16 mouse cellular contexts compared by ENCODE assay signal in the genomic region with DNA sequence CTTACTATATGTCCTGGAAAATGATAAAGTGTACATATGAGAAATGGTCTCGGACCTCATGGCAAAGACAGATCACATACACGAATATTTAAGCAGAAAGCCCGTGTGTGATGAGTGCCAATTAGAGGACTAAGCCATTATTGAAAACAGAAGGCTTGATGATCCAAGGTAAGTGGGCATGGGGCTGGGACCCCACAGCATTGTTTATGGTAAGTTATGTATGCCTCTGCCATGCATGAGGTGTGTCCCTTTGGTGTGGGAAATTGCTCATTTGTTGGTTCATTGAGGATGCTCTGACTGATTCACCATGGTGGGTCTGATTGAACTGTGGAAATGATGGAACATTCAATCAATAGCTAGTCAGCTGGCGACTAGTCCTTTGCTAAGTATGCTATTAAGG.
"Had no signal": no experiment of that assay in that cellular context is flagged by ENCODE, and none has a peak within 500 bp of the region (broad histone marks: within the 10 kb centered on the region; RNA-seq: fewer than 3 reads in every experiment).

No protein-coding gene starts in this region.

- H3K27ac ChIP-seq: neural tube, embryonic 13.5 days; neural tube, embryonic 15.5 days; stomach, embryonic 15.5 days; stomach, postnatal 0 days had no signal

- H3K36me3 ChIP-seq: neural tube, embryonic 13.5 days; neural tube, embryonic 15.5 days; stomach, embryonic 15.5 days had no signal

- H3K4me3 ChIP-seq: neural tube, embryonic 13.5 days; neural tube, embryonic 15.5 days; stomach, embryonic 15.5 days had no signal

- H3K4me2 ChIP-seq: neural tube, embryonic 13.5 days; neural tube, embryonic 15.5 days; stomach, embryonic 15.5 days had no signal

- DNase-seq: retina, postnatal 1 day; right cerebral cortex, adult 18-20 months; right cerebral cortex, postnatal 14 days; right cerebral cortex, postnatal 25 days; right cerebral cortex, postnatal 4 days; spleen, adult 18-20 months; thymus, adult 18-20 months; thymus, adult 2 months; thymus, postnatal 14 days; thymus, postnatal 25 days; thymus, postnatal 36 days; thymus, postnatal 4 days had no signal

- H3K4me1 ChIP-seq: neural tube, embryonic 13.5 days; neural tube, embryonic 15.5 days; stomach, embryonic 15.5 days had no signal

- H3K9me3 ChIP-seq: neural tube, embryonic 13.5 days; neural tube, embryonic 15.5 days; stomach, embryonic 15.5 days had no signal

- H3K27me3 ChIP-seq: neural tube, embryonic 13.5 days; neural tube, embryonic 15.5 days; stomach, embryonic 15.5 days had no signal

- H3K9ac ChIP-seq: neural tube, embryonic 13.5 days; neural tube, embryonic 15.5 days; stomach, embryonic 15.5 days had no signal
